Mouse (Mus musculus) limb, embryonic 10.5 days (tissue): ENCODE measurements around the gene Gle1. TPM values are rescaled to one million over a fixed set of nuclear protein-coding genes. Genes with fewer than 3 reads are reported as not detected.
"Not testable (repeated sequence)": the region's sequence is repeated elsewhere in the genome, so short reads cannot be mapped to it uniquely, and the experiment has no call there.

Experiments used
- DNase-seq: peaks from one replicate; pipeline ENCODE4 v3.0.0-alpha.2; 2017; ENCODE audit warnings: low spot score
- H3K27ac ChIP-seq: fragments of 300-500 bp; sonication (generic); 2 replicates; pipeline ENCODE4 v1.5.1; 2016; ENCODE audit warnings: mild to moderate bottlenecking
- H3K27me3 ChIP-seq: fragments of 300-500 bp; sonication (generic); 2 replicates; pipeline ENCODE4 v1.6.1; 2016; ENCODE audit warnings: low read depth, mild to moderate bottlenecking; ENCODE audit not compliant: poor library complexity, severe bottlenecking
- H3K36me3 ChIP-seq: fragments of 300-500 bp; sonication (generic); 2 replicates; pipeline ENCODE4 v1.6.1; 2016; ENCODE audit warnings: mild to moderate bottlenecking, moderate library complexity
- H3K4me1 ChIP-seq: fragments of 300-500 bp; sonication (generic); 2 replicates; pipeline ENCODE4 v1.6.1; 2016
- H3K4me3 ChIP-seq: fragments of 300-500 bp; sonication (generic); 2 replicates; pipeline ENCODE4 v1.5.1; 2016; ENCODE audit warnings: mild to moderate bottlenecking, moderate library complexity
- H3K9me3 ChIP-seq: fragments of 300-500 bp; sonication (generic); replicated peaks from 2 replicates; pipeline ENCODE4 v1.6.1; 2016; ENCODE audit warnings: mild to moderate bottlenecking
- WGBS: fragments of 180-500 bp; shearing (Covaris S2); methylation state at CpG from one replicate; pipeline ENCODE4 v1.1.7; 2016; 5-methylcytosine and 5-hydroxymethylcytosine counted together
- polyA plus RNA-seq: library from polyadenylated mRNA; unstranded; fragments of >200 nt; fragmentation: Nextera tagmentation; extraction: Ambion mirVana; gene quantifications from 2 replicates; pipeline ENCODE4 v1.2.1, GENCODE M21; 2016

Gle1 gene
- polyA plus RNA-seq, result 75.8 and 86.9 TPM in 2 replicates

GRCm38 (mm10) chr2:29934906-29935599, at the start of gene Gle1:
Gene Gle1 (plus strand): TSS chr2:29935426.
- Histone ChIP-seq H3K4me3 (peak within 1 kb of the TSS; percentile 90), H3K27me3 (no peaks in the 10 kb centered on the region), H3K36me3 (peaks cover 49% of the 10 kb centered on the region), H3K9me3 (no peaks in the 10 kb centered on the region), H3K4me1 (peaks cover 8% of the 10 kb centered on the region), H3K27ac (peak within 1 kb of the TSS; percentile 86)
- 4% methylated on average over 44 of the region's 44 CpGs for WGBS
- DNase-seq, result peak; percentile 98

- not testable (repeated sequence) for H3K36me3 ChIP-seq, DNase-seq, H3K27me3 ChIP-seq, H3K27ac ChIP-seq, H3K9me3 ChIP-seq, H3K4me3 ChIP-seq
- peaks cover 18% of the 10 kb centered on the region for H3K4me1 ChIP-seq
- 86% methylated on average over 9 of the region's 9 CpGs for WGBS
These were observed 48.5 kb upstream of the Gle1 start for GRCm38 (mm10) chr2:29886659-29887292.

GRCm38 (mm10) chr2:29889066-29889944, 45.9 kb upstream of the Gle1 start, which contains the start of gene Odf2:
Gene Odf2 (plus strand): TSS chr2:29889221.
- H3K27ac ChIP-seq, result peak within 1 kb of the TSS; percentile 92
- H3K36me3 ChIP-seq, result peaks cover 34% of the 10 kb centered on the region
- H3K27me3 ChIP-seq, result no peaks in the 10 kb centered on the region
- under 1% methylated on average over 69 of the region's 70 CpGs for WGBS
- DNase-seq, result peak; percentile 100
- H3K9me3 ChIP-seq, result no peaks in the 10 kb centered on the region
- H3K4me1 ChIP-seq, result peaks cover 18% of the 10 kb centered on the region
- peak within 1 kb of the TSS; percentile 90 for H3K4me3 ChIP-seq

- Histone ChIP-seq H3K4me1 (peaks cover 18% of the 10 kb centered on the region), H3K4me3 (peak overlapping the region; percentile 90), H3K27me3 (no peaks in the 10 kb centered on the region), H3K27ac (peak overlapping the region; percentile 92), H3K9me3 (no peaks in the 10 kb centered on the region), H3K36me3 (peaks cover 44% of the 10 kb centered on the region)
- DNase-seq, result peak; percentile 85
- under 1% methylated on average over 59 of the region's 61 CpGs for WGBS
These were observed 45.0 kb upstream of the Gle1 start for GRCm38 (mm10) chr2:29889991-29890833.

GRCm38 (mm10) chr2:29891773-29892172, 43.5 kb upstream of the Gle1 start:
- Histone ChIP-seq H3K4me1 (peaks cover 18% of the 10 kb centered on the region), H3K27ac (no peak overlapping the region), H3K4me3 (peak overlapping the region; percentile 90; the same call in 1 of the 2 replicates), H3K27me3 (no peaks in the 10 kb centered on the region), H3K9me3 (no peaks in the 10 kb centered on the region), H3K36me3 (peaks cover 58% of the 10 kb centered on the region)
- DNase-seq, result no peak
- 96% methylated on average over 6 of the region's 6 CpGs for WGBS

GRCm38 (mm10) chr2:29896071-29896470, 39.2 kb upstream of the Gle1 start:
- Histone ChIP-seq H3K27ac (no peak overlapping the region), H3K27me3 (no peaks in the 10 kb centered on the region), H3K36me3 (peaks cover 99% of the 10 kb centered on the region), H3K9me3 (no peaks in the 10 kb centered on the region), H3K4me3 (no peak overlapping the region), H3K4me1 (peaks cover 5% of the 10 kb centered on the region)
- no peak for DNase-seq
- 94% methylated on average over 1 of the region's 1 CpGs for WGBS

DNA sequence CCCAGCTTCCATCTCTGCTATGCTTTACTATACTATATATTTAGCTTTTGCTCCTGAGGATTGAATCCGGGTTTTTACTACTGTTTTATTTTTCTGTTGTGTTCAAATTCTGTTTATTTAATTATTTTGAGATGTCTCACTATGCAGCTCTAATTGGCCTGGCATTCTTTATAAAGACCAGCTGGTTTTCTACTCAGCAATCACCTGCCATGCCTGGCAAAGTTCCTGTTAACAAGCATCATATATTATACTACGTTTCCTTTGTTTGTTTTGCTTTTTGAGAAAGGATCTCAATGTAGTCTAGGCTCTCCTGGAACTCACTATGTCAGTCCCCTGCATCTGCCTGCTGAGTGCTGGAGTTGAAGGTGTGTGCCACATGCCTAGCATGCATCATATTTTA, 37.9 kb upstream of the Gle1 start:
- WGBS, result 90% methylated on average over 2 of the region's 2 CpGs

DNA sequence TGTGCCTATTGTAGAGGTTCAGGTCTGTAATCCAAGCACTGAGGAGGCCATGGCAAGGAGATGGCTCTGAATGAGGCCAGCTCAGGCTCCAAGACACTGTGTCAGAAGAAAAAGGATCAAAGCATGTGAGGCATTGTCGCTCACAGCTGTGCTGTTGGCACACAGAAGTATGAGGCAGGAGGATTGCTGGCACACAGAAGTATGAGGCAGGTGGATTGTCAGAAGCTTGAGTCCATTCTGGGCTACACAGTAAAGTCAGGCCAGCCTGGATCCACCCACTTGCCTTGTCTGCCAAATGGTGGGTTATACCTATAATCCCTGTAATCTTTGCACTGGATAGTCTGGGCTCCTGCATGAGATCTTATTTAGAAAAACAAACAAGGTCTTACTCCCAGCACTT, 37.1 kb upstream of the Gle1 start:
- Histone ChIP-seq H3K9me3 (no peaks in the 10 kb centered on the region), H3K27me3 (no peaks in the 10 kb centered on the region), H3K36me3 (peaks cover 99% of the 10 kb centered on the region), H3K4me1 (no peaks in the 10 kb centered on the region), H3K4me3 (no peak overlapping the region), H3K27ac (no peak overlapping the region)
- 95% methylated on average over 1 of the region's 1 CpGs for WGBS
- DNase-seq, result no peak

More for the DNA sequence above, 37.9 kb upstream of the Gle1 start:
- Histone ChIP-seq H3K27me3 (no peaks in the 10 kb centered on the region), H3K36me3 (peaks cover 99% of the 10 kb centered on the region), H3K9me3 (no peaks in the 10 kb centered on the region), H3K27ac (no peak overlapping the region), H3K4me1 (no peaks in the 10 kb centered on the region), H3K4me3 (no peak overlapping the region)
- no peak for DNase-seq

DNA sequence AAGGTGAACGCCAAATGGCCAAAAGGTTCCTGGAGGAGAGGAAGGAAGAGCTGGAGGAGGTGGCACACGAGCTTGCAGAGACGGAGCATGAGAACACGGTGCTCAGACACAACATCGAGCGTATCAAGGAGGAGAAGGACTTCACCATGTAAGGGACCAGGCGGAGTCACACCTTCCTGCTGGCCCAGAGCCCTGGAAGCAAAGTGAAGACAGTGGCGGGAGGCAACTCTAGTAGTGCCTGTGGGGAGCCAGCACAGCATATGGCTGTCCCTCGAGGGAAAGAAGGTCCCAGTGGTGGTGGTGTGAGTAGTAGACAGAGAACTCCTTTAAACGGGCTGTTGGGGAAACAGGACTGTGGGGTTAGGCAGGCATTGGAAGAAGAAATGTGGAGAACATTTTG, 33.0 kb upstream of the Gle1 start:
- Histone ChIP-seq H3K27ac (no peak overlapping the region), H3K4me1 (no peaks in the 10 kb centered on the region), H3K36me3 (peaks cover 100% of the 10 kb centered on the region), H3K9me3 (no peaks in the 10 kb centered on the region), H3K4me3 (no peak overlapping the region), H3K27me3 (no peaks in the 10 kb centered on the region)
- no peak for DNase-seq
- WGBS, result 93% methylated on average over 10 of the region's 10 CpGs

DNA sequence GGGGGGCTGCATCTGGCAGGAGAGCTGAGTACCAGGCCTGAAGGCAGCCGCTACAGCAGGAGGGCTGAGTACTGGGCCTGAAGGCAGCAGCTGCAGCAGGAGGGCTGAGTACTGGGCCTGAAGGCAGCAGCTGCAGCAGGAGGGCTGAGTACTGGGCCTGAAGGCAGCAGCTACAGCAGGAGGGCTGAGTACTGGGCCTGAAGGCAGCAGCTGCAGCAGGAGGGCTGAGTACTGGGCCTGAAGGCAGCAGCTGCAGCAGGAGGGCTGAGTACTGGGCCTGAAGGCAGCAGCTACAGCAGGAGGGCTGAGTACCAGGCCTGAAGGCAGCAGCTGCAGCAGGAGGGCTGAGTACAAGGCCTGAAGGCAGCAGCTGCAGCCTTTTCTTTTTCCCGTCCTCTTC, 27.1 kb upstream of the Gle1 start:
- not testable (repeated sequence) for H3K4me1 ChIP-seq, H3K4me3 ChIP-seq, H3K27me3 ChIP-seq, H3K9me3 ChIP-seq, H3K27ac ChIP-seq, DNase-seq
- H3K36me3 ChIP-seq, result peaks cover 94% of the 10 kb centered on the region
- WGBS, result 82% methylated on average over 2 of the region's 2 CpGs

DNA sequence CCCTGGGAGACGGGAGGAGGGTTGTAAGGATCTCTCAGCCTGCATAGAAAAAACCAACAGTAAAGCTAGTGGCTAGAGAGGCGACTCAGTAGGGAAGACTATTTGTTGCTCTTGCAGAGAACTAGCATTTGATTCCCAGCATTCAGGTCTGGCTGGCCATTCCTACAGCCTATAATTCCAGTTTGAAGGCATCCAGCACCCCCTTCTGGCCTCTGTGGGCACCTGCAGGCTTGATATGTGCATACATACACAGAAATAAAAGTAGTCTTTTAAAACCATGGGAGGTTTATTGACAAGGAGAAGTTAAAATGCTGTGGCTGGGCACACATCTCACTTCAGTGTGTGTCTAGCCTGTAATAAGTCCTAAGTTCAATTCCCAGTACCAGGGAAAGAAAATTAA, 25.2 kb upstream of the Gle1 start:
- Histone ChIP-seq H3K36me3 (peaks cover 93% of the 10 kb centered on the region), H3K4me3 (no peak overlapping the region), H3K27ac (no peak overlapping the region), H3K9me3 (no peaks in the 10 kb centered on the region), H3K27me3 (no peaks in the 10 kb centered on the region), H3K4me1 (no peaks in the 10 kb centered on the region)
- DNase-seq, result no peak
- WGBS, result 92% methylated on average over 2 of the region's 2 CpGs

GRCm38 (mm10) chr2:29917621-29918020, 17.6 kb upstream of the Gle1 start:
- H3K4me1 ChIP-seq, result no peaks in the 10 kb centered on the region
- no peaks in the 10 kb centered on the region for H3K9me3 ChIP-seq
- H3K4me3 ChIP-seq, result no peak overlapping the region
- no peaks in the 10 kb centered on the region for H3K27me3 ChIP-seq
- H3K36me3 ChIP-seq, result peaks cover 92% of the 10 kb centered on the region
- no peak for DNase-seq
- H3K27ac ChIP-seq, result no peak overlapping the region
- WGBS, result 92% methylated on average over 11 of the region's 11 CpGs
